Mouse (Mus musculus): ENCODE measurements at regions not wholly inside any gene's neighbourhood (a gene's known extent, or its start where the extent isn't known, plus 50 kb on each side); places are given as distances from the start of the nearest gene placed in this dataset.

DNA sequence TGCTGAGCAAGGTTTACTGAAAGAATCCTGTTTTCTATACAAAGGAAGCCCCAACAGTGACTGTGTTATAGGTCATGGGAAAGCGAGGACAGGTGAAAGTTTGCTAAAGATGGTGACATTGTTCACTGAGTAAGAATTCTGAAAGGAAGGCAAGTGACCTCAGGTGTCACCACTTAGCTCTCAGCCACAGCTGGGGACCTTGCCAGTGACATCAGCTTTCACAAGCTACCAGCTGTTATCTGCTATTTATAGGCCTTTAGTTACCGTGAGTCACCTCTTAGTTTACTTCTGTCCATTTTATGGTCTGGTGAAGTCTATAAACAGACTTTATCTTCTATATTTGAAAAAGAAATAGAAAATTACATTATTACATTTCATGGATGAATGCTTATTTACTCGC is 65.4 kb upstream of the Mtpn start:
- no peak for DNase-seq

DNA sequence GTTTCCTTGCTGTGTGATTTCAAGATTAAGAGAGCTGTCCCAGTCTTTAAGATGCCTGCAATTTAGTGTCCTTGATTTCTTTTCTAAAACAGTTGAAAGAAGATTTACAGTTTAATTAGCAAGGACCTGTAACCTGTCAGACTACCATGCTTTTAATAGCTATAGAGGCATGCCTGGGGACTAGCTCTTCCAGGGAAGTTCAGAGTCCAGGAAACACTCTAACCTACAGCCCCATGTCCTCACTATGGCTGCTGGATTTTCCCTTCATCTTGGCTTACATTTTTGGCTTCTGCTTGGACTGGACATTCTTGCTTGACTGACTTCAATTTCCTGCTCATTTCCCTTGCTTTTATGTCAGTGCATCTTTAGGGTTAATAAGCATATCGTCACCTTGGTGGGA is 61.7 kb upstream of the Mtpn start:
- DNase-seq: no peak

DNA sequence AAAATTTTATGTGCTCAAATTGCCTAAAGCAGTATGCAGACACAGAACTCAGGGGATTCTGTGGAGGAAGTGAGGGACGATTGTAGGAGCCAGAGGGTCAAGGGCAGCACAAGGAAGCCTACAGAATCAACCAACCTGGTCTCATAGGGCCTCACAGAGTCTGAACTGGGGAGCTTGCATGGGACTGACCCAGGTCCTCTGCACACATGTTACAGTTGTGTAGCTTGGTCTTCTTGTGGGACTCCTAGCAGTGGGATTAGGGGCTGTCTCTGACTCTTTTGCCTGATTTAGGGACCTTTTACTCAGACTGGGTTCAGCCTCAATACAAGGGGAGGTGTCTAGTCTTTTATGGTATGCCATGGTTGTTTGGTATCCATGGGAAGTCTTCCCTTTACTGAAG is 60.2 kb upstream of the Mtpn start:
- DNase-seq: no peak

DNA sequence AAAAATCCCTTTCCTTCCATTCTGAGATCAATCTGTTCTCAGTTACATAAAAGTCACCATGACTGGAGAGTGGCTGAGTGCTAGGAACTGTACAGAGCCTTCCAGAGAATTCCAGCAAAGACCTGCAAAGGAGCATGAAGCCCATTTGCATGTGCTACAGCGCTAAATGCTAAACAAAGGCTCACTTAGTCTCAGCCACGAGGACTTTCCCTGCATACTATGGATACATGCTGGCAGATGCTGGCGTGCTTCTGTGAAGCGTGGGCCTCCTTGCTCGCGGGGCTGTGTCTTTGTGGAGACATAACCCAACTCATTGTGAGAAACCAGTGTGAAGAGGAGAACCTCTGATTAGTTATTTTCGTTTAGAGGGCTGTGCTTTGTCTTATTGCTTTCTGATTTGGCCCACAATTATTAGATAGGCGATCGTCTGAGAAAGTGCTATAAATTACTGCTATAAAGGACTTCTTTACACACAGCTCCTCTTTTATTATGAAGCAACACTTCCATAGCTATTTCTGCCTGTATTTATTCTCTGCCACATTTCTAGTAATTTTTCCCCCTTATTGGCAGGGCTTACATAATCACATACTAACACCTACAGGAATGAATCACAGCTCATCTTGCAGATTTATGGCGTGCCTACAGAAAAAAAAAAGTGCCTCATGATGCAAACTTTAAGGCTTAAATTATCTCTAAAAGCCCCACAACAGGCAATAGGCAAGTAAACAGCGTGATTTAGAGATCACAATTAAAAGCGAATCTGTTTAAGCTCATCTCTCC is 58.9 kb upstream of the Mtpn start:
- DNase-seq: peak; percentile 29

DNA sequence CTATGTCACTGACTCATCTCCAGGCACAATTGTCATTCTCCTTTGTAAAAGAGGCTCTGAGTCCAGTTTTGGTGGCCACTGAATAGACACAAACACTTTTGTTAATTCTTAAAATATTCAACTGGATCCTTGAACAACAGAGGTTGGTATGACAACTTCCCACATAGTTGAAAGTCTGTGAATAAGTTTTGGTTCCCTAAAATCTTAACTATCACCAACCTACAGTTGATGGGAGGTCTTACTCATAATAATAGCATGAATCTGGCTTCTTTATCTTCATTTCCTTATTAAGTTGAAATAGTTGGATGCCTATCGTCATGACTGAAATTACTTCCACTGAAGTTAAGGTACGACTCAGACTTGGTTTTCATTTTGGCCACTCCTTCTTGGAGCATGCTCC is 55.3 kb upstream of the Mtpn start:
- no peak for DNase-seq

DNA sequence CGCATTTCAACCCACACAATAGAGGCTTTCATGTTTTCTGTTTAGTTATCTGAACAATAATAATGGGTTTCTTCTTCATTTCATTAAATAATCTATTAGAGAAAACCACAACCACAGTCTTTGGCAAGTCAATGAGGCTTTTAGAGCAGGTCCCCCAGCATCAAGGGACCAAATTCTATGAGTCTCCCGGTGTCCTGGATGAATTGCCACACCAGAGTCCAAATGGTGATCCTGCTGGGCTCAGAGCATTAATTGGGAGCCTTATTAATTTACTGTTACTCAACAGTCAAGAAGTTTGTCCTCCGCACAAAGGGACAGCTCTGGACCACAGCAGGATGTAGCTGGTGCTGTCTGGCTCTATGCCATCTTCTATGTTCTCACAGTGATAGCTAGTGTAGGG is 52.5 kb upstream of the Mtpn start:
- DNase-seq: no peak

All from layer of hippocampus, postnatal 36 days (tissue).